Mouse (Mus musculus): ENCODE data around the gene Smarcal1.

Gene Smarcal1

GRCm38 (mm10) chr1:72592350-72592749 lies 9.3 kb downstream of the Smarcal1 start:
- DNase-seq: no peak

- DNase-seq: peak; percentile 74 to 85
These were observed 10.4 kb downstream of the Smarcal1 start for GRCm38 (mm10) chr1:72593340-72593951.

- no peak for DNase-seq
These were observed 12.6 kb downstream of the Smarcal1 start for GRCm38 (mm10) chr1:72595686-72596085.

- no peak for DNase-seq
These were observed 13.2 kb downstream of the Smarcal1 start for GRCm38 (mm10) chr1:72596231-72596630.

GRCm38 (mm10) chr1:72599146-72600101 lies 16.4 kb downstream of the Smarcal1 start:
- DNase-seq: peak; percentile 76 to 78

GRCm38 (mm10) chr1:72600778-72601177 lies 17.7 kb downstream of the Smarcal1 start:
- DNase-seq: no peak

GRCm38 (mm10) chr1:72601233-72601632 lies 18.2 kb downstream of the Smarcal1 start:
- no peak for DNase-seq

- no peak for DNase-seq
These were observed 19.1 kb downstream of the Smarcal1 start for GRCm38 (mm10) chr1:72602186-72602585.

GRCm38 (mm10) chr1:72602803-72603202 lies 19.8 kb downstream of the Smarcal1 start:
- DNase-seq: no peak

- no peak for DNase-seq
These were observed 23.2 kb downstream of the Smarcal1 start for GRCm38 (mm10) chr1:72606186-72606673.

GRCm38 (mm10) chr1:72609129-72609528 lies 26.1 kb downstream of the Smarcal1 start:
- DNase-seq: no peak

GRCm38 (mm10) chr1:72609887-72610877 lies 27.1 kb downstream of the Smarcal1 start:
- no peak for DNase-seq

GRCm38 (mm10) chr1:72612172-72612571 lies 29.1 kb downstream of the Smarcal1 start:
- no peak for DNase-seq

- no peak for DNase-seq
These were observed 52.2 kb downstream of the Smarcal1 start for GRCm38 (mm10) chr1:72635221-72635620.

GRCm38 (mm10) chr1:72640658-72641410 lies 57.8 kb downstream of the Smarcal1 start:
- DNase-seq: peak; percentile 6 to 10

- peak; percentile 50 to 82 for DNase-seq
These were observed 90.0 kb downstream of the Smarcal1 start for GRCm38 (mm10) chr1:72673070-72673469.

Data from lung, adult 18-20 months (tissue).